ENCODE assay signal across 9 mouse cellular contexts in genomic region chr10:77623639-77624400, GRCm38 (mm10). TPM values are rescaled to one million over a fixed set of nuclear protein-coding genes. Genes with fewer than 3 reads are reported as not detected.
DNase-seq lines count a peak whose midpoint lies in the region; ATAC-seq and TF ChIP-seq lines count a peak whose summit lies in the region.
"Had no signal": no experiment of that assay in that cellular context is flagged by ENCODE, and none has a peak within 500 bp of the region (broad histone marks: within the 10 kb centered on the region; RNA-seq: fewer than 3 reads in every experiment).

No protein-coding gene starts in this region.

- peaks cover 38% of the 10 kb centered on the region for H3K4me1 ChIP-seq in forebrain, embryonic 16.5 days (replicated peaks; ENCODE audit: control insufficient read depth, insufficient read depth, low read length)
- H3K4me1 ChIP-seq in liver, embryonic 15.5 days (replicated peaks) = peaks cover 57% of the 10 kb centered on the region
- H3K4me1 ChIP-seq in thymus, adult 2 months (replicated peaks; ENCODE audit: control insufficient read depth, insufficient read depth, low read length) = peaks cover 10% of the 10 kb centered on the region

- no peak for DNase-seq in gastrocnemius, adult 2 months
- DNase-seq in gastrocnemius, postnatal 4 days (ENCODE audit: low spot score in 2 of 2) = no peak
- no peak for DNase-seq in frontal cortex, postnatal 25 days (ENCODE audit: low spot score in 2 of 2)
- DNase-seq in thymus, adult 2 months = no peak
- DNase-seq in lung, adult 18-20 months = no peak
- DNase-seq: thymus, adult 18-20 months had no signal

- H3K4me3 ChIP-seq in gastrocnemius, adult 2 months = peak overlapping the region; percentile 80
- no peak overlapping the region for H3K4me3 ChIP-seq in C2C12 (ENCODE audit: insufficient read depth, poor library complexity, severe bottlenecking)
- H3K4me3 ChIP-seq in forebrain, embryonic 16.5 days (replicated peaks; ENCODE audit: low read length) = peak overlapping the region; percentile 99
- peak overlapping the region; percentile 95 for H3K4me3 ChIP-seq in liver, embryonic 15.5 days (replicated peaks)
- no peak overlapping the region for H3K4me3 ChIP-seq in thymus, adult 2 months (ENCODE audit: control insufficient read depth, insufficient read depth, low read length)

- no peaks in the 10 kb centered on the region for H3K27me3 ChIP-seq in C2C12 (ENCODE audit: control insufficient read depth, insufficient read depth, insufficient read length)
- no peaks in the 10 kb centered on the region for H3K27me3 ChIP-seq in forebrain, embryonic 16.5 days (replicated peaks; ENCODE audit: control insufficient read depth, insufficient read depth, low read length)
- no peaks in the 10 kb centered on the region for H3K27me3 ChIP-seq in liver, embryonic 15.5 days
- H3K27me3 ChIP-seq in thymus, adult 2 months (ENCODE audit: control insufficient read depth, insufficient read depth, low read length) = no peaks in the 10 kb centered on the region

- no peak overlapping the region for H3ac ChIP-seq in C2C12 (ENCODE audit: control insufficient read depth, insufficient read length, low read depth)

- whole genome bisulfite sequencing in forebrain, embryonic 16.5 days = 90% methylated on average over 10 of the region's 10 CpGs
- 78% methylated on average over 10 of the region's 10 CpGs for WGBS in liver, embryonic 15.5 days (ENCODE audit: insufficient replicate concordance)
- 86% methylated on average over 10 of the region's 10 CpGs for WGBS in thymus, adult 2 months

- peak overlapping the region; percentile 81 for H3K4me2 ChIP-seq in forebrain, embryonic 16.5 days (ENCODE audit: low read length)
- H3K4me2 ChIP-seq in liver, embryonic 15.5 days = peak overlapping the region; percentile 88

- peak overlapping the region; percentile 95 for H3K27ac ChIP-seq in gastrocnemius, adult 2 months
- H3K27ac ChIP-seq in forebrain, embryonic 16.5 days (ENCODE audit: low read length) = 0 out of 2 replicates have a peak overlapping the region, but pooled peaks have one; percentile 11
- peak overlapping the region; percentile 96 for H3K27ac ChIP-seq in liver, embryonic 15.5 days (replicated peaks)
- H3K27ac ChIP-seq in thymus, adult 2 months (ENCODE audit: control insufficient read depth, insufficient read depth, low read length) = no peak overlapping the region

- intact Hi-C loops in gastrocnemius, adult 2 months (cut with DNase I) = loop anchor here (5.0 kb wide), 2 partner anchors 42 to 543 kb away; partner anchors contain the start of genes D10Jhu81e and Pttg1ip

- TF ChIP-seq POLR2A in thymus, adult 2 months (IDR thresholded peaks at IDR 0.05; ENCODE audit: control insufficient read depth, extremely low read depth, insufficient read depth, low read length, poor library complexity) = no peak

- no peak for TF ChIP-seq CTCF in gastrocnemius, adult 2 months (IDR thresholded peaks at IDR 0.05)
- TF ChIP-seq CTCF in C2C12 (IDR thresholded peaks at IDR 0.05; ENCODE audit: control insufficient read depth, insufficient read depth, insufficient read length) = no peak
- TF ChIP-seq CTCF in thymus, adult 2 months (IDR thresholded peaks at IDR 0.05; ENCODE audit: borderline replicate concordance, control insufficient read depth, extremely low read depth, insufficient read depth, low read length, poor library complexity) = no peak

- ATAC-seq in forebrain, embryonic 16.5 days = no peak
- no peak for ATAC-seq in liver, embryonic 15.5 days (ENCODE audit: insufficient read depth)

- peaks cover 57% of the 10 kb centered on the region for H3K79me3 ChIP-seq in C2C12 (ENCODE audit: low read depth)

- H3K36me3 ChIP-seq in C2C12 (ENCODE audit: control insufficient read depth, insufficient read depth) = peaks cover 14% of the 10 kb centered on the region
- 0 out of 2 replicates have a peak, but pooled peaks cover 2% of the 10 kb centered on the region for H3K36me3 ChIP-seq in forebrain, embryonic 16.5 days (ENCODE audit: control insufficient read depth, insufficient read depth)
- peaks cover 22% of the 10 kb centered on the region for H3K36me3 ChIP-seq in liver, embryonic 15.5 days (replicated peaks)
- no peaks in the 10 kb centered on the region for H3K36me3 ChIP-seq in thymus, adult 2 months (ENCODE audit: control insufficient read depth, insufficient read depth, low read length)

- H3K79me2 ChIP-seq in C2C12 (ENCODE audit: control insufficient read depth, insufficient read depth) = peaks cover 67% of the 10 kb centered on the region

- H3K9ac ChIP-seq in forebrain, embryonic 16.5 days (replicated peaks; ENCODE audit: low read depth, low read length) = 0 out of 2 replicates have a peak overlapping the region, but pooled peaks have one; percentile 4
- 0 out of 2 replicates have a peak overlapping the region, but pooled peaks have one; percentile 15 for H3K9ac ChIP-seq in liver, embryonic 15.5 days

- no peaks in the 10 kb centered on the region for H3K9me3 ChIP-seq in forebrain, embryonic 16.5 days (ENCODE audit: control insufficient read depth, low read length)
- H3K9me3 ChIP-seq in liver, embryonic 15.5 days (replicated peaks) = no peaks in the 10 kb centered on the region

TF ChIP-seq in C2C12, 6 proteins besides CTCF, POLR2A, EP300 and RAD21:
- peak; percentile 4 for TF ChIP-seq MYOD1 (IDR thresholded peaks at IDR 0.05; ENCODE audit: control insufficient read depth, insufficient read length, low read depth)
- no peak for TF ChIP-seq USF1 (IDR thresholded peaks at IDR 0.05; ENCODE audit: low read depth)

RNA-seq across cellular contexts. Expression of gene Ube2g2, which starts 1.7 kb away (rescaled TPM):
- 10 to 100 TPM; 95.4 to 100.0 TPM for total RNA-seq in gastrocnemius, adult 2 months (2021)
- 10 to 100 TPM; 89.7 to 93.0 TPM for total RNA-seq in gastrocnemius, postnatal 4 days (2021)
- polyA plus RNA-seq in C2C12 (2012; fragmentation: generic; extraction: Trizol) = 85.5 TPM
- polyA plus RNA-seq in forebrain, embryonic 16.5 days (2015; fragmentation: Nextera tagmentation; extraction: Ambion mirVana) = 107 and 114 TPM in 2 replicates
- 47.0 and 58.0 TPM in 2 replicates for polyA plus RNA-seq in liver, embryonic 15.5 days (2015; fragmentation: Nextera tagmentation; extraction: Ambion mirVana)
- polyA plus RNA-seq in thymus, adult 2 months (2012; rRNA removed) = 52.0 and 52.6 TPM in 2 replicates

RNA-seq across cellular contexts. Expression of gene Gm49325, which starts 17.8 kb away (rescaled TPM):
- 1 to 10 TPM; 8.4 to 8.6 TPM for total RNA-seq in gastrocnemius, adult 2 months (2021)
- 10 to 100 TPM; 13.8 to 14.9 TPM for total RNA-seq in gastrocnemius, postnatal 4 days (2021)
- polyA plus RNA-seq in C2C12 (2012; fragmentation: generic; extraction: Trizol) = 5.1 TPM
- polyA plus RNA-seq in forebrain, embryonic 16.5 days (2015; fragmentation: Nextera tagmentation; extraction: Ambion mirVana) = 1.2 and 8.4 TPM in 2 replicates
- 0.82 TPM in 1 of 2 replicates, not detected in the other for polyA plus RNA-seq in liver, embryonic 15.5 days (2015; fragmentation: Nextera tagmentation; extraction: Ambion mirVana)
- not detected in 2 replicates for polyA plus RNA-seq in thymus, adult 2 months (2012; rRNA removed)

RNA-seq across cellular contexts. Expression of gene Sumo3, which starts 17.9 kb away (rescaled TPM):
- total RNA-seq in gastrocnemius, adult 2 months (2021) = 10 to 100 TPM; 43.5 to 44.5 TPM
- total RNA-seq in gastrocnemius, postnatal 4 days (2021) = 10 to 100 TPM; 92.1 to 96.0 TPM
- polyA plus RNA-seq in C2C12 (2012; fragmentation: generic; extraction: Trizol) = 152 TPM
- polyA plus RNA-seq in forebrain, embryonic 16.5 days (2015; fragmentation: Nextera tagmentation; extraction: Ambion mirVana) = 335 and 349 TPM in 2 replicates
- polyA plus RNA-seq in liver, embryonic 15.5 days (2015; fragmentation: Nextera tagmentation; extraction: Ambion mirVana) = 91.2 and 93.4 TPM in 2 replicates
- polyA plus RNA-seq in thymus, adult 2 months (2012; rRNA removed) = 236 and 248 TPM in 2 replicates

RNA-seq across cellular contexts. Expression of gene Pttg1ip, which starts 42.3 kb away (rescaled TPM):
- total RNA-seq in gastrocnemius, adult 2 months (2021) = 10 to 100 TPM; 30.5 to 36.5 TPM
- 100 to 1,000 TPM in 1 of 2 experiments, 10 to 100 TPM in 1; 95.8 to 103 TPM for total RNA-seq in gastrocnemius, postnatal 4 days (2021)
- polyA plus RNA-seq in C2C12 (2012; fragmentation: generic; extraction: Trizol) = 96.1 TPM
- polyA plus RNA-seq in forebrain, embryonic 16.5 days (2015; fragmentation: Nextera tagmentation; extraction: Ambion mirVana) = 73.3 and 80.5 TPM in 2 replicates
- polyA plus RNA-seq in liver, embryonic 15.5 days (2015; fragmentation: Nextera tagmentation; extraction: Ambion mirVana) = 79.6 and 89.2 TPM in 2 replicates
- 103 and 129 TPM in 2 replicates for polyA plus RNA-seq in thymus, adult 2 months (2012; rRNA removed)

Comparison
In these comparisons a context has a peak if more than half of its experiments do, and no peak if none do; other contexts are left out.
1. H3K4me3 ChIP-seq: peak in gastrocnemius, adult 2 months (single experiment), forebrain, embryonic 16.5 days (single experiment) and liver, embryonic 15.5 days (single experiment); none in C2C12 (single experiment) and thymus, adult 2 months (single experiment).